Mouse (Mus musculus) olfactory bulb, adult 2 months (tissue): ENCODE data around the gene Aldh4a1. TPM values are rescaled to one million over a fixed set of nuclear protein-coding genes. Genes with fewer than 3 reads are reported as not detected.

Experiments used
- H3K27ac ChIP-seq: fragments of 200-500 bp; 2 replicates; pipeline ENCODE4 v1.5.1; 2012; ENCODE audit warnings: low read depth, low read length; ENCODE audit not compliant: insufficient read depth
- H3K4me1 ChIP-seq: fragments of 200-500 bp; 2 replicates; pipeline ENCODE4 v1.6.1; 2012; ENCODE audit warnings: low read length; ENCODE audit not compliant: control insufficient read depth, insufficient read depth
- H3K4me3 ChIP-seq: fragments of 200-500 bp; 2 replicates; pipeline ENCODE4 v1.5.1; 2012; ENCODE audit warnings: mild to moderate bottlenecking, low read depth, low read length, moderate library complexity; ENCODE audit not compliant: insufficient read depth
- CTCF ChIP-seq: fragments of 200-500 bp; IDR thresholded peaks from 2 replicates; pipeline ENCODE4 v1.5.1; 2012; ENCODE audit warnings: low read depth, mild to moderate bottlenecking, low read length, moderate library complexity; ENCODE audit not compliant: insufficient read depth
- POLR2A ChIP-seq: fragments of 200-500 bp; IDR thresholded peaks from 2 replicates; pipeline ENCODE4 v1.6.1; 2012; ENCODE audit warnings: mild to moderate bottlenecking, low read depth, low read length, moderate library complexity; ENCODE audit not compliant: insufficient read depth
- WGBS: fragments of 180-500 bp; shearing (Covaris S2); methylation state at CpG from one replicate; pipeline ENCODE4 v1.1.7; 2018; 5-methylcytosine and 5-hydroxymethylcytosine counted together
- polyA plus RNA-seq: library from polyadenylated mRNA; stranded (reverse); fragments of >200 nt; gene quantifications from 2 replicates; pipeline ENCODE4 v1.2.4, GENCODE M21; 2012; ENCODE audit warnings: low replicate concordance; ENCODE audit not compliant: missing spikeins, insufficient read depth, insufficient read length

The Aldh4a1 gene
- polyA plus RNA-seq, 1 experiment = not detected

DNA sequence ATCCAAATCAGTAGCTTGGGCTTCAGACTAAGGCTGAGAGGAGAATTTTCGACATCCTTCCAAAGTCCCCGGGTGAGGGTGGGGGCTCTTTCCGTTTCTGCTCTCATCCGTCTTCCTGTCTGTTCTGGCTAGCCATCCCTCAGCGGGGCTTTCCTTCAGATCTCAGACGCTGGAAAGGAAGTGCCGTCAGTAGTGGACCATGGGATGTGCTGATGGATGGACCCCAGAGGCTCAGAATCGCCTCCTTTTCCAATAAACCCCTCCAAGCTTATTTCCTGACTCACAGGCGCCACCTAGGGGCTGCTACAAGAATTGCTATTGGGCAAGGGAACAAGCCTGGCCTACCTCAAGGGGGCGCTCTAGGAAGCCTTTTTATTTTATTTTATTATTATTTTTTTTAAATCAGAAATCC, 11.1 kb upstream of the Aldh4a1 start:
- no peak for TF ChIP-seq POLR2A
- peak; percentile 85 for TF ChIP-seq CTCF
- Histone ChIP-seq H3K27ac (no peak overlapping the region), H3K4me3 (peak overlapping the region; percentile 22), H3K4me1 (peaks cover 7% of the 10 kb centered on the region)
- 2% methylated on average over 10 of the region's 10 CpGs for WGBS

DNA sequence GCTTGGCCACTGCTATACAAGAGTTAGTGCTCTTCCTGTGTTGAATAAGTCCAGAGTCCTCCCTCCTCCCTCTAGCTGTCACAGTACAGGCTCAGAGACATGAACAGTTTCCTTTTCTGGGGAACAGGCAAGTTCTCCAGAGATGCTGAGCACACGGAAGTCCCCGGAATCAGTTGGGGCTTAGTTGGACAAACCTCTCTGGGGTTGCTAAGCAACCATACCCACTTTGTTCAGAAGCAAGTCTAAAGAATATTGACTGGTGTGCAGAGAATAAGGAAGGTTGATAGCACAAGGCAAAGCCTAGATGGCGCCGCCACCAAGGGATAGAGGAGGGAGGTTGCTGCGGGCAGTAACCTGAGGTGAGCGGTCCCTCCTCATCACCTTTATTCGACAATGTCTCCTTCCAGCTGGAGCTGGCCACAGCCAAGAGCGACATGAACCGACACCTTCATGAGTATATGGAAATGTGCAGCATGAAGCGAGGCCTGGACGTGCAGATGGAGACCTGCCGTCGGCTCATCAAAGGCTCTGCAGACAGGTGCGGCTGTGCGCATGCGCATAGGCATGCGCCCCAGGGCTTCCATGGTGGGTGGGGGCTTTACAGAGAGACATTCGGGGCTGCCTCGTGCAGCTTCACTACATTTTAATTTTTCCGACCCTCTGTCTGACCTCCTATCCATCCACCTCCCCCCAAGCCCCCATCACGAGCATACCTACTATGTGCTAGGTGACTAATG, 8.0 kb upstream of the Aldh4a1 start:
- Histone ChIP-seq H3K4me3 (no peak overlapping the region), H3K27ac (no peak overlapping the region), H3K4me1 (peaks cover 7% of the 10 kb centered on the region)
- 86% methylated on average over 21 of the region's 21 CpGs for WGBS
- TF ChIP-seq POLR2A (no peak), CTCF (no peak)

GRCm38 (mm10) chr4:139616276-139617000, 6.2 kb upstream of the Aldh4a1 start:
- WGBS = 37% methylated on average over 24 of the region's 24 CpGs
- TF ChIP-seq POLR2A (no peak), CTCF (no peak)
- peaks cover 4% of the 10 kb centered on the region for H3K4me1 ChIP-seq
- no peak overlapping the region for H3K27ac ChIP-seq
- peak overlapping the region; percentile 29 for H3K4me3 ChIP-seq

- Histone ChIP-seq H3K4me3 (no peak overlapping the region), H3K4me1 (peaks cover 7% of the 10 kb centered on the region), H3K27ac (no peak overlapping the region)
- TF ChIP-seq CTCF (no peak), POLR2A (no peak)
- WGBS = 58% methylated on average over 3 of the region's 3 CpGs
These were observed 5.7 kb upstream of the Aldh4a1 start for GRCm38 (mm10) chr4:139617001-139617364.

GRCm38 (mm10) chr4:139619765-139620164, 2.9 kb upstream of the Aldh4a1 start:
- Histone ChIP-seq H3K27ac (no peak overlapping the region), H3K4me1 (peaks cover 18% of the 10 kb centered on the region), H3K4me3 (no peak overlapping the region)
- TF ChIP-seq POLR2A (no peak), CTCF (no peak)
- 78% methylated on average over 6 of the region's 6 CpGs for WGBS

DNA sequence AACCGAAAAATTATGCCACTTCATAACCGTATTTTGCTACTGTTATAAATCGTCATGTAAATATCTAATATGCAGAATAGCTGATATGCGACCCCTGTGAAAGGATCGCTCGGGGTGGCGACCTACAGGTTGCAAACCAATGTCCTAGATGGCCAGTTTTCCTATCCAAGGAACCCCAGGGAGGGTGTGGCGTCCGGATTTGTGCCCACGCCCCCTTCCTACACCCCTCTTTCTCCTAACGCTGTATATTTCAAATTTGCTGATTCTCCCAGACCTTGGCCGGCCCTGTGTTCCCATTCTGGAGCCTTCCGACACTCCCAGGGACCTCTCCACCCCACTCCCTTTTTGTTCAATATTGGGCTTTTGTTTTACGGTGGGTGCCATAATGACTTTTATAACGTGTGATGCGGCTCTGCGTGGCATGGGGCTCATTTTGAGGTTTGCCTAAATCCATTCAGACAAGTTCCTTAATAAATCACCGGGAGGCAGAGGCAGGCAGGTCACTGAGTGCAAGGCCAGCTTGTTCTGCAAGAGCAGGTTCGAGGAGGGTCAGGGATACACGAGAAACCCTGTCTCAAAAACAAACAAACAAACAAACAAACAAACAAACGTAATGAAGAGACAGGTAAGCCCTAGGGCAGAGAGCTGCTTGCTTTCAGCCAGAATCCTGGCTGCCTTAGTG, 909 bp downstream of the Aldh4a1 start:
- 13% methylated on average over 21 of the region's 21 CpGs for WGBS
- H3K4me3 ChIP-seq = peak overlapping the region; percentile 67
- no peak for TF ChIP-seq CTCF
- TF ChIP-seq POLR2A = no peak
- 0 out of 2 replicates have a peak overlapping the region, but pooled peaks have one; percentile 13 for H3K27ac ChIP-seq
- H3K4me1 ChIP-seq = peaks cover 19% of the 10 kb centered on the region

DNA sequence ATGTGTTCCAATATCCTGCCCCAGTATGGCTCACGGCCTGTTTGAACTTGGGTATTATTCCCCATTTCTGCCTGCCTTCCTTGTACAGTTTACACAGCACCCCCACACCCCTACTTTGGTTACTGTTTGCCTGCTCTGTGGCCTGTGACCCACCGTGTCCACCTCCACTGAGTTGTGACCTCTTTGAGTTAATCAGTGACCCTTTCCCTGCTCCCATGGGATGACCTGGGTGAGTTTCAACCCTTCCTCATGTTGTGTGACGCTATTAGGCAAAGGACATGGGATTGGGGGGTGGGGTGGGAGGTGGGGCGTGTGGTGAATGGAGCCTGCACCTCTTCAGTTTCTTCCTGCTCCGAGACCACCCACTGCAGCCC, 1.4 kb downstream of the Aldh4a1 start:
- Histone ChIP-seq H3K4me3 (no peak overlapping the region), H3K4me1 (peaks cover 19% of the 10 kb centered on the region), H3K27ac (no peak overlapping the region)
- TF ChIP-seq CTCF (no peak), POLR2A (no peak)
- 59% methylated on average over 5 of the region's 5 CpGs for WGBS

GRCm38 (mm10) chr4:139624706-139625105, 2.0 kb downstream of the Aldh4a1 start:
- no peak for TF ChIP-seq CTCF
- no peak for TF ChIP-seq POLR2A
- Histone ChIP-seq H3K4me3 (no peak overlapping the region), H3K4me1 (peaks cover 19% of the 10 kb centered on the region), H3K27ac (no peak overlapping the region)
- WGBS = 49% methylated on average over 10 of the region's 10 CpGs

DNA sequence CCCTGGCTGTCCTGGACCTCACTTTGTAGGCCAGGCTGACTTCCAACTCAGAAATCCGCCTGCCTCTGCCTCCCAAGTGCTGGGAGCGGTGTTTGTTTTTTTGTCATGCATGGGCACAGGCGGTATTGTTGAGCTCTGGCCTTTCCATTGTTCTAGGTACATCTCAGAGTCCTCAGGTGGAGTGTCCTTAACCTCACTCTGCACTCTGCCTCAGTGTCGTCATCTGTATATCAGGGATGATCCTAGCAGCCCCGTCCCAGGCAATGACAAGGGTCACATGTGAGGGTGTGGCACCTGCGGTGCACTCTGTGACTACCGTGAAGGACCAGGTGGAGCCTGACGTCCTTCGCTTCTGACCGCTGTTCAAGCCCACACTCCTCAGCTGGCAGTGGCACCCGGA, 4.7 kb downstream of the Aldh4a1 start:
- no peak overlapping the region for H3K27ac ChIP-seq
- H3K4me1 ChIP-seq = peaks cover 30% of the 10 kb centered on the region
- no peak for TF ChIP-seq CTCF
- TF ChIP-seq POLR2A = no peak
- WGBS = 96% methylated on average over 11 of the region's 11 CpGs
- H3K4me3 ChIP-seq = no peak overlapping the region
